Comparison of ENCODE assay signal across 14 mouse cellular contexts in genomic region chr8:77834283-77834682, GRCm38 (mm10).
DNase-seq lines count a peak whose midpoint lies in the region; ATAC-seq lines count a peak whose summit lies in the region.
"Had no signal": no experiment of that assay in that cellular context is flagged by ENCODE, and none has a peak within 500 bp of the region (broad histone marks: within the 10 kb centered on the region; RNA-seq: fewer than 3 reads in every experiment).

No protein-coding gene starts in this region.

- H3K9ac ChIP-seq in kidney, embryonic 16.5 days (replicated peaks; ENCODE audit: low read length) = no peak overlapping the region
- H3K9ac ChIP-seq in intestine, embryonic 15.5 days = no peak overlapping the region
- H3K9ac ChIP-seq in lung, embryonic 15.5 days = peak overlapping the region; percentile 17; the same call in 1 of the 2 replicates
- no peak overlapping the region for H3K9ac ChIP-seq in liver, embryonic 12.5 days
- H3K9ac ChIP-seq: forebrain, embryonic 13.5 days; heart, embryonic 13.5 days had no signal

- H3K9me3 ChIP-seq in kidney, embryonic 16.5 days (ENCODE audit: low read length) = no peaks in the 10 kb centered on the region
- no peaks in the 10 kb centered on the region for H3K9me3 ChIP-seq in intestine, embryonic 15.5 days
- no peaks in the 10 kb centered on the region for H3K9me3 ChIP-seq in lung, embryonic 15.5 days
- no peaks in the 10 kb centered on the region for H3K9me3 ChIP-seq in liver, embryonic 12.5 days (replicated peaks)
- H3K9me3 ChIP-seq: forebrain, embryonic 13.5 days; heart, embryonic 13.5 days had no signal

- no peak for ATAC-seq in kidney, embryonic 16.5 days (ENCODE audit: low FRiP score, low TSS enrichment)
- ATAC-seq in intestine, embryonic 15.5 days = no peak
- ATAC-seq in lung, embryonic 15.5 days (ENCODE audit: borderline replicate concordance, extremely low read depth, low FRiP score, low TSS enrichment) = peak; percentile 52; the same call in 1 of the 2 replicates
- ATAC-seq in liver, embryonic 12.5 days = no peak
- ATAC-seq: forebrain, embryonic 13.5 days; hindbrain, postnatal 0 days had no signal

- no peaks in the 10 kb centered on the region for H3K27me3 ChIP-seq in kidney, embryonic 16.5 days (ENCODE audit: insufficient read depth, low read length)
- no peaks in the 10 kb centered on the region for H3K27me3 ChIP-seq in intestine, embryonic 15.5 days (replicated peaks)
- no peaks in the 10 kb centered on the region for H3K27me3 ChIP-seq in lung, embryonic 15.5 days
- no peaks in the 10 kb centered on the region for H3K27me3 ChIP-seq in liver, embryonic 12.5 days (replicated peaks)
- H3K27me3 ChIP-seq: forebrain, embryonic 13.5 days; heart, embryonic 13.5 days had no signal

- H3K4me3 ChIP-seq in kidney, embryonic 16.5 days (ENCODE audit: low read length) = no peak overlapping the region
- no peak overlapping the region for H3K4me3 ChIP-seq in intestine, embryonic 15.5 days (replicated peaks)
- H3K4me3 ChIP-seq in lung, embryonic 15.5 days = no peak overlapping the region
- no peak overlapping the region for H3K4me3 ChIP-seq in liver, embryonic 12.5 days
- H3K4me3 ChIP-seq: forebrain, embryonic 13.5 days; heart, embryonic 13.5 days had no signal

- H3K36me3 ChIP-seq in kidney, embryonic 16.5 days (ENCODE audit: insufficient read depth, low read length) = no peaks in the 10 kb centered on the region
- H3K36me3 ChIP-seq in intestine, embryonic 15.5 days = no peaks in the 10 kb centered on the region
- no peaks in the 10 kb centered on the region for H3K36me3 ChIP-seq in lung, embryonic 15.5 days
- no peaks in the 10 kb centered on the region for H3K36me3 ChIP-seq in liver, embryonic 12.5 days
- H3K36me3 ChIP-seq: heart, embryonic 13.5 days had no signal

- peak overlapping the region; percentile 29; the same call in 1 of the 2 replicates for H3K27ac ChIP-seq in kidney, embryonic 16.5 days (ENCODE audit: low read length)
- H3K27ac ChIP-seq in intestine, embryonic 15.5 days = 0 out of 2 replicates have a peak overlapping the region, but pooled peaks have one; percentile 11
- peak overlapping the region; percentile 83 for H3K27ac ChIP-seq in lung, embryonic 15.5 days
- no peak overlapping the region for H3K27ac ChIP-seq in liver, embryonic 12.5 days
- H3K27ac ChIP-seq: forebrain, embryonic 13.5 days; heart, embryonic 13.5 days; hindbrain, postnatal 0 days had no signal

- H3K4me1 ChIP-seq in kidney, embryonic 16.5 days (ENCODE audit: insufficient read depth, low read length) = peaks cover 11% of the 10 kb centered on the region; the same call in 1 of the 2 replicates
- no peaks in the 10 kb centered on the region; the same call in 1 of the 2 replicates for H3K4me1 ChIP-seq in intestine, embryonic 15.5 days (replicated peaks)
- peaks cover 18% of the 10 kb centered on the region for H3K4me1 ChIP-seq in lung, embryonic 15.5 days
- H3K4me1 ChIP-seq in liver, embryonic 12.5 days = no peaks in the 10 kb centered on the region
- H3K4me1 ChIP-seq: heart, embryonic 13.5 days had no signal

- no peak for DNase-seq in kidney, postnatal 10 days
- no peak for DNase-seq in c-Kit-positive CD71-positive TER-119-positive erythroid progenitor cells, embryonic 14.5 days (ENCODE audit: low spot score)
- DNase-seq in thymus, postnatal 14 days = no peak
- DNase-seq: cerebellum, adult 9-11 months; gastrocnemius, postnatal 36 days; kidney, postnatal 36 days; thymus, adult 2 months had no signal

- H3K4me2 ChIP-seq in kidney, embryonic 16.5 days (replicated peaks; ENCODE audit: low read depth, low read length) = no peak overlapping the region
- no peak overlapping the region for H3K4me2 ChIP-seq in intestine, embryonic 15.5 days (replicated peaks)
- H3K4me2 ChIP-seq in lung, embryonic 15.5 days = no peak overlapping the region
- no peak overlapping the region for H3K4me2 ChIP-seq in liver, embryonic 12.5 days
- H3K4me2 ChIP-seq: forebrain, embryonic 13.5 days; heart, embryonic 13.5 days had no signal

- WGBS in kidney, embryonic 16.5 days = 60% methylated on average over 6 of the region's 6 CpGs
- 68% methylated on average over 6 of the region's 6 CpGs for WGBS in intestine, embryonic 15.5 days
- WGBS in lung, embryonic 15.5 days = 26% methylated on average over 6 of the region's 6 CpGs
- WGBS in liver, embryonic 12.5 days (ENCODE audit: insufficient replicate concordance) = 69% methylated on average over 6 of the region's 6 CpGs
